Mouse (Mus musculus) B cell, adult 62 days (primary cell): ENCODE results near the gene C2cd4a. TPM values are rescaled to one million over a fixed set of nuclear protein-coding genes. Genes with fewer than 3 reads are reported as not detected.

Experiments used
- total RNA-seq: library from RNA; stranded (reverse); gene quantifications from 4 replicates; pipeline ENCODE4 v1.2.4, GENCODE M21; 2023

C2cd4a gene
- total RNA-seq: not detected in 4 replicates

GRCm38 (mm10) chr9:67832046-67832605, at the start of gene C2cd4a:
C2cd4a (minus strand) TSS chr9:67832330.

DNA sequence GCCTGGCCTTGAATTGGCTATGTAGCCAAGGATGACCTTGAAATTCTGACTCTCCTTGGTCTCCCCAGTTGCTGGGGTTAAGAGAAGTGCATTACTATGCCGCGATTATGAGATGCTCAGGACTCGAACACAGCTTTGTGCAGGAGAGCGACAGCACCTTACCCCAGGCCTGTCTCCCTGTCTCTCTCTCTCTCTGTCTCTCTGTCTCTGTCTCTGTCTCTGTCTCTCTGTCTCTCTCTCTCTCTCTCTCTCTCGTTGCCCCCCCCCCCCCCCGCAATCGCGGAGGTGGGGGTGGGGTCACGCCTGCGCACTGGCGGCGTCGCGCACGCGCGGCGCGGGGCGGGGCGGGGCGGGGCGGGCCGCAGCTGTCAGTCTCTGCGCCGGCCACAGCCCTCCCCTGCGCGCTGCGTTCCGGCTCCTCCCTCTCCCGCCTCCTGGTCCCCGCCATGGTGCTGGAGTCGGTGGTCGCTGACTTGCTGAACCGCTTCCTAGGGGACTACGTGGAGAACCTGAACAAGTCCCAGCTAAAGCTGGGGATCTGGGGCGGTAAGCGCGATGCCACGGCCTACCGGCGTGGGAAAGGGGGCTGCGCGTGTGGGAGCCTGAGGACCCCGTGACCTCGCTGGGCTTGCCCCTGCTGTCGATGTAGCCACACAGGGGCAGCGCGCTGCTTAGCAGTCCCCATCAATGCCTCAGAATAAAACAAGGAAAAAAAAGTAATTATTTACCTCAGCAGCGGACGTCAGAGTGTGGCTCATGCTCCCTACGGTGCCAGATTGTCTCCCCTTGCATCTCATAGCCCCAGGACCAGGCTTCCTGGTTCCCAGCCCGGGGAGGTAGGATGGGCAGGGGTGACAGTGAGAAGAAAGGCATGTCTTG, 8.1 kb upstream of the C2cd4a start, which contains the start of gene Vps13c:
Gene Vps13c, plus strand, starts transcription at position 416 of the 879 bp plus-strand sequence.

Other genes starting within 250 kb of the C2cd4a start
- gene C2cd4b, start 72.9 kb downstream of the C2cd4a start, total RNA-seq: not detected in 4 replicates
- 31.1 to 35.5 TPM (median 32.5 TPM) in 4 replicates for gene Vps13c, start 8.1 kb upstream of the C2cd4a start, total RNA-seq